Mouse (Mus musculus) kidney, postnatal 10 days (tissue): Measurements from ENCODE around the gene Fam98b.

Experiments
- DNase-seq: peaks from one replicate; pipeline ENCODE4 v3.0.0; 2021; ENCODE audit warnings: mixed read lengths

Fam98b gene

GRCm38 (mm10) chr2:117303391-117304350, 54.1 kb downstream of the Fam98b start:
- no peak for DNase-seq

DNA sequence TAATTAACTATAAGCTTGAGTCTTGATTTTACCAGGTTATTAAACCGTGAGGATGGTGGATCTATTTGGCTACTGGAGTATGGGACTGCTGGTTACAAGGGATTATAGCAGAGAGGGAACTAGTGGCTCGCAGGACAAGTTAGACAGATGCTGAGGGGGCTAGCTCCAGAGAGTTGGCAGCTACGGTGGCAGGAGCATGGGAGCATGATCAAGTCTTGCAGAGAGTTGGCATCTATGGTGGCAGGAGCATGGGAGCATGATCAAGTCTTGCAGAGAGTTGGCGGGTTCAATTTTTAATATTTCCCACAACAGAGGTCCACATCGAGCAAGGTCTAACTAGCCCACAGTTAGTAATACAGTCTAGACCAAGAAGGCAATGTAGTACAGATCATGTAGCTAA, 55.4 kb downstream of the Fam98b start:
- DNase-seq: no peak

DNA sequence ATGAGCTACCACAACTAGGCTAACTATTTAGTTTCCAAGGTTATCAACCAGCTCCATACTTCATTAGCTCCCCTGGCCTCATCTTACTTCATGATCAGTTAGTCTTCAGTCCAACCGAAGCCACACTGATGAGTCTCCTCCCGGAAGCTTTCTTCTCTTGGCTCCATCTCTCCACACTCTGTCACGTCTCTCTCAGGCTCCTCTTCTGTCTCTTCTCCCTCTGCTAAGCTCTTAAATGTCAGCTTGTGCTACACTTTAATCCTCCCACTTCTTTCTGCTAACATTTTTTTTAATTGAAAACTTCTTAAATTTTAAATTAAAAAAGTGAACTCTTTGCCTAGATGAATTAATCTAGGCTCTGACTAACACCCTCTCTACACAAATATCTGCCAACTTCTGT, 58.4 kb downstream of the Fam98b start:
- no peak for DNase-seq

DNA sequence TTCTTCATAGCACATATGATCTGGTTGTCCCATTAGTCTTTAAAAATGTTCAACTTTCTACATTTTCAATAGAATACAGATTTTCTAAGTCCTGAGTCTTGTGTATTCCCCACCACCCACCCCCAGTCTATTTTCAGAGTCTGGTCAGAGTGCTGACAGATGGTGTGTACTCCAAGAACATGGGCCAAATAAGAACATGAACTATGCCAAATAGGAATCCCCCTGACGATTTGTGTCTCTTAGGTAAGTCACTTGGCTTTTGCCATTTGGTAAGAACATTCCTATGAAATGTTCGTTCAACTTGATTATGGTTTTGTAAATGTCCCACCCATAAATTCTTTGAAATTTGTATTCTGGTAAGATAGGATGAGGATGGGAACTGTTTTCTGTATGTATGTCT, 59.5 kb downstream of the Fam98b start:
- no peak for DNase-seq

DNA sequence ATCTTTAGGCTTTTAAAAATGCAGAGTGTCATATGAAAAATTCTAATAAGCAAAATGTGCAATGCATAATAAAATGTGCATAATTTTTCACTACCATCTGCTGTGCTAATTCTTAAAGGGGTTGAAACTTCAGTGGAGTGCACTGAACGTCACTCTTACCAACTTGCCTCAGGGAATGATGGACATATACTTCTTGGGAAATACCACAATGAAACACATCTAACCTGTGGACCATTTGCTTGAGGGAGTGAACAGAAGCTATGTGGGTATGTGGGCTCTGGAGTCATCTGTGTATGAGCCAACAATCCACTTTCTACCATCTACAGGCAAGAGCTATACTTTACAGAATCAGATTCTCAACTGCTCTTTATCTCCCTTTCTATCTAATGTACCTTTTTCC, 61.8 kb downstream of the Fam98b start:
- no peak for DNase-seq

DNA sequence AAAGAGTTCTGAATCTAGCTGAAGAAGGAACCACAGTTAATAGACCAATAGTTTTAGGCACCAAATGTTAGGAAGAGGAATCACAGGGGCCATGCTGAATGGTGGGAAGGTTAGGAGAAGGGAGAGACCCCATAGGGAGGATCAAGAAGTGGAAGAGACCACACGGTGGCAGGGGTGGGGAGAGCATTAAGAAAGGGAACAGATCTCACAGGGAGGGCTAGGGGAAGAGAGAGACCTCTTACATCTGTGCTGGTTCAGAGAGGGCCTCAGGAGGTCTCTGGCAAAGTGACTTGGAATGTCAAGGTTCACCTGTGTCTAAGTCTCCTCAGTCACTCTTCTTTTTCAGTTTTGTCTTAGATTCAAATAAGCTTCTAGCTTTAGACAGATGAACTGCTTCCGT, 62.5 kb downstream of the Fam98b start:
- DNase-seq: no peak

DNA sequence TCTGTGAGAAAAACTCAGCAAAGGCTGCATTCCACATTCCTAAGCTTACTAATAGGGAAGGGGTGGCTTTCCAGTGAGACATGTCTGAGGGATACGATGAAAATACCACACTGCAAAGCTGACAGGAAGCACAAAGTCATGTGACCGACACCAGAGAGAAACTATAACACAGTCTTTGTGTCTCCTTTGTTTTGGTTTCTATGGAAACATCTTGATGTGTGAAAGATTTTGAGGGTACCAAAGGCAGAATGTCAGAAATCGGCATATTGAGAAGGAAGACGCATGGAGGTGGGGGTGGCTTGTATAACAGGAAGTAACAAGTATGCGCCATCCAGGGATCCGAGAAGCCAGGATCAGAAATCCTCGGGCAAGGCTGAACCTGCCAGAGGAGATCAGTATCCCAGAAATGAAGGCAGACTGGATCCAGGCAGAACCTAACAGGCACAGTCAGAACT, 62.9 kb downstream of the Fam98b start:
- DNase-seq: no peak

DNA sequence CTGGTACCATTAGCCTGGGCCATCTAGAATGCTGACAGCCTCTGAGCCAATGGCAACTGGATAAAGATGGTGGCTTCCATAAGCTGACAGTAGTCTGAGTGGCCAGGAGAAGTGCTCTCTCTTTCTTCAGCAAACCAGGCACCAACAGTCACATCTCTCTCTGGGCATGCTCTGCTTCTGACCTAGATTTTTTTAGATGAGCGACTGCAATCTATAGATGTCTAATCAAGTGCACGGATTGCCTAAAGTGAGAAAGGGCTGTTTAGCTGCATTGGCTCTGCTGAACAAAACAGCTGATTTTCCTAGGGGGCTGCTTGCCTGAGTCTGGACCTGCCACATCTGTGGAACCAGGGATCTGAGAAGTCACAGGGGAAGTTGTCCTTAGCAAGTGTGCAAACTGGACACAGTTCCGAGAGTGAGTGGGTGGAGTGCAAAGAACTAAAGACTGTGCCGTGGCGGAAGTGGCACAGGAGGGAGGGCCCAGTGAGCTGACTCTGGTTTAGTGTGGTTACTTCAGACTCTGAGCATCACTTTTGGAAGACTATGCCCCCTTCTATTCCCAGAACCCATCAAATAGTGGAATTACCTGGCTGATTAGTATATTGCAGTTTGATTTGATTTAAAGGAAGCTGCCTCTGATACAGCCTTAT, 64.2 kb downstream of the Fam98b start:
- DNase-seq: no peak

DNA sequence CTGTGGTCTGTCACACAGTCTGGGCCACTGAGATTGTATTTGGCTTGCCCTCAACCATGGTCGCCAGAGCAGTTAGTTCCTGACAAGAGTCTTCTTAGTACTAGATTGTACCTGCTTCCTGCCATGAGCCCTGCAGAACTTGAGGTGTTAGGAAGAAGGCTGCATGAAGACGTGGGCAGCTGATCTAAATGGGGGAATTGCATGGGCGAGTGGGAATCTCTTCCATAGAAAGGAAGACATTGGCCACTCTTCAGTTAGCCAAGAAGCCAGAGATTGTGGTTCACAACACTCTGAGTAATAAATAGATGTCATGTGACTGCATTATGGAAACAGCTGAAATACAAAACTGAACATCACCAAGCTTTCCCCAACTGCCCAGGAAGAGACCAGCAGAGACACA, 69.5 kb downstream of the Fam98b start:
- DNase-seq: no peak
